Mouse (Mus musculus) MEL (cell line): ENCODE results near the gene Gm8882. TPM values are rescaled to one million over a fixed set of nuclear protein-coding genes. Genes with fewer than 3 reads are reported as not detected.
"Not testable (repeated sequence)": the region's sequence is repeated elsewhere in the genome, so short reads cannot be mapped to it uniquely, and the experiment has no call there.

Experiments used
- DNase-seq: peaks from one replicate; pipeline ENCODE4 v3.0.0; 2011; ENCODE audit warnings: low read depth, low spot score
- H3K27ac ChIP-seq: 2 replicates; pipeline ENCODE4 v1.5.1; 2012; ENCODE audit warnings: low read depth, mild to moderate bottlenecking, control low read depth, low read length, moderate library complexity; ENCODE audit not compliant: control insufficient read depth
- H3K27me3 ChIP-seq, 2 experiments: fragments of 150-350 bp in 1 of 2; sonication (generic) in 1 of 2; 2 replicates each; pipeline ENCODE4 v1.6.1; 2012; ENCODE audit warnings: low read length in 2 of 2, mild to moderate bottlenecking in 2 of 2, improper control_type of control experiment in 1 of 2, moderate library complexity in 1 of 2; ENCODE audit not compliant: insufficient read depth in 2 of 2, control insufficient read depth in 1 of 2
- H3K36me3 ChIP-seq, 2 experiments: 2 replicates each; pipeline ENCODE4 v1.6.1; 2012 to 2014; ENCODE audit warnings: low read length in 2 of 2, improper control_type of control experiment in 1 of 2, inconsistent platforms in 1 of 2, mild to moderate bottlenecking in 1 of 2; ENCODE audit not compliant: insufficient read depth in 2 of 2, control insufficient read depth in 1 of 2
- H3K4me1 ChIP-seq, 2 experiments: fragments of 150-350 bp in 1 of 2; sonication (generic) in 1 of 2; 2 replicates each; pipeline ENCODE4 v1.6.1; 2012; ENCODE audit warnings: low read length in 2 of 2, improper control_type of control experiment in 1 of 2, mild to moderate bottlenecking in 1 of 2; ENCODE audit not compliant: insufficient read depth in 2 of 2, control insufficient read depth in 1 of 2
- H3K4me3 ChIP-seq, 2 experiments: fragments of 150-350 bp in 1 of 2; sonication (generic) in 1 of 2; 2 replicates each; pipeline ENCODE4 v1.5.1; 2012; ENCODE audit warnings: low read depth in 2 of 2, low read length in 2 of 2, mild to moderate bottlenecking in 2 of 2, moderate library complexity in 2 of 2, control low read depth in 1 of 2, improper control_type of control experiment in 1 of 2; ENCODE audit not compliant: control insufficient read depth in 1 of 2, insufficient read depth in 1 of 2
- H3K79me2 ChIP-seq: 2 replicates; pipeline ENCODE4 v1.6.1; 2012; ENCODE audit warnings: mild to moderate bottlenecking, low read length, moderate library complexity; ENCODE audit not compliant: control insufficient read depth, poor library complexity, insufficient read depth
- H3K9ac ChIP-seq: 2 replicates; pipeline ENCODE4 v1.6.1; 2012; ENCODE audit warnings: low read depth, mild to moderate bottlenecking, control low read depth, low read length, moderate library complexity; ENCODE audit not compliant: control insufficient read depth, poor library complexity, severe bottlenecking
- H3K9me3 ChIP-seq: fragments of 150-350 bp; sonication (generic); replicated peaks from 2 replicates; pipeline ENCODE4 v1.6.1; 2012; ENCODE audit warnings: mild to moderate bottlenecking, low read length, improper control_type of control experiment, moderate library complexity; ENCODE audit not compliant: insufficient read depth
- polyA plus RNA-seq, 2 experiments: library from polyadenylated mRNA; stranded (reverse) in 1 of 2; unstranded in 1 of 2; fragments of >175 nt in 1 of 2; fragments of >200 nt in 1 of 2; gene quantifications; 2 replicates each; pipeline versions ENCODE4 v1.2.1 to v1.2.4; 2012; ENCODE audit warnings: low replicate concordance in 2 of 2, low read depth in 1 of 2; ENCODE audit not compliant: insufficient read length in 2 of 2, insufficient read depth in 1 of 2, missing spikeins in 1 of 2
- total RNA-seq: library from RNA; depleted of rRNA; stranded (reverse); fragments of 300-350 nt; gene quantifications from 2 replicates; pipeline ENCODE4 v1.2.3, GENCODE M21; 2012; rRNA removed

Gm8882 gene
- total RNA-seq (not detected in 2 replicates), polyA plus RNA-seq (not detected)

GRCm38 (mm10) chr6:132364034-132364433, at the start of gene Gm8882:
Gene Gm8882, minus strand, starts transcription at chr6:132364134.
- not testable (repeated sequence) for H3K27me3 ChIP-seq, H3K4me3 ChIP-seq, H3K9me3 ChIP-seq, H3K4me1 ChIP-seq, H3K27ac ChIP-seq, H3K9ac ChIP-seq, DNase-seq, H3K36me3 ChIP-seq, H3K79me2 ChIP-seq

- H3K27ac ChIP-seq, result not testable (repeated sequence)
Observed at GRCm38 (mm10) chr6:132314657-132315056, 49.3 kb downstream of the Gm8882 start, which contains the start of gene Prpmp5. Gene Prpmp5, minus strand, starts transcription at chr6:132314757.

More at GRCm38 (mm10) chr6:132314657-132315056, 49.3 kb downstream of the Gm8882 start, which contains the start of gene Prpmp5:
- not testable (repeated sequence) for H3K4me3 ChIP-seq, H3K27me3 ChIP-seq, H3K9ac ChIP-seq, DNase-seq, H3K36me3 ChIP-seq, H3K79me2 ChIP-seq, H3K4me1 ChIP-seq, H3K9me3 ChIP-seq

Other genes starting within 250 kb of the Gm8882 start
- not detected in 2 replicates for gene Prb1, start 153.6 kb downstream of the Gm8882 start, total RNA-seq
- not detected for gene Prb1, start 153.6 kb downstream of the Gm8882 start, polyA plus RNA-seq
- gene Prpmp5, start 49.4 kb downstream of the Gm8882 start, total RNA-seq, result not detected in 2 replicates
- not detected for gene Prpmp5, start 49.4 kb downstream of the Gm8882 start, polyA plus RNA-seq
- not detected in 2 replicates for gene Prh1, start 205.7 kb upstream of the Gm8882 start, total RNA-seq
- gene Prh1, start 205.7 kb upstream of the Gm8882 start, polyA plus RNA-seq, result not detected
- gene Prp2, start 231.8 kb upstream of the Gm8882 start, total RNA-seq, result not detected in 2 replicates
- gene Prp2, start 231.8 kb upstream of the Gm8882 start, polyA plus RNA-seq, result not detected